Mouse (Mus musculus) C2C12 (cell line): ENCODE measurements around the gene Slc13a3.

Source experiments
- CTCF ChIP-seq: IDR thresholded peaks from one replicate; pipeline ENCODE4 v1.5.1; 2011; ENCODE audit not compliant: control insufficient read depth, insufficient read depth, insufficient read length
- MAX ChIP-seq: IDR thresholded peaks from one replicate; pipeline ENCODE4 v1.6.1; 2011; ENCODE audit warnings: mild to moderate bottlenecking, control low read depth

- TF ChIP-seq CTCF = no peak
- no peak for TF ChIP-seq MAX
These were observed 102.7 kb downstream of the Slc13a3 start for GRCm38 (mm10) chr2:165370348-165370747.
